Mouse (Mus musculus): ENCODE data around the gene Itga6.
"Not testable (repeated sequence)": the region's sequence is repeated elsewhere in the genome, so short reads cannot be mapped to it uniquely, and the experiment has no call there.

Gene Itga6

GRCm38 (mm10) chr2:71745610-71746374, at the start of gene Itga6:
TSS of gene Itga6 (plus strand) at chr2:71745616.
- DNase-seq (ENCODE audit: low read depth) = no peak

GRCm38 (mm10) chr2:71696776-71697175, 48.6 kb upstream of the Itga6 start:
- no peak for DNase-seq (ENCODE audit: low read depth)

- no peak for DNase-seq (ENCODE audit: low read depth)
These were observed 47.7 kb upstream of the Itga6 start for GRCm38 (mm10) chr2:71697408-71698336.

- DNase-seq (ENCODE audit: low read depth) = no peak
These were observed 47.0 kb upstream of the Itga6 start for GRCm38 (mm10) chr2:71698366-71698765.

- no peak for DNase-seq (ENCODE audit: low read depth)
These were observed 46.5 kb upstream of the Itga6 start for GRCm38 (mm10) chr2:71698942-71699341.

- no peak for DNase-seq (ENCODE audit: low read depth)
These were observed 44.1 kb upstream of the Itga6 start for GRCm38 (mm10) chr2:71701341-71701740.

GRCm38 (mm10) chr2:71704309-71704708, 41.1 kb upstream of the Itga6 start:
- no peak for DNase-seq (ENCODE audit: low read depth)

GRCm38 (mm10) chr2:71708886-71709285, 36.5 kb upstream of the Itga6 start:
- DNase-seq (ENCODE audit: low read depth) = no peak

- DNase-seq (ENCODE audit: low read depth) = no peak
These were observed 33.8 kb upstream of the Itga6 start for GRCm38 (mm10) chr2:71711640-71712039.

- DNase-seq (ENCODE audit: low read depth) = no peak
These were observed 31.0 kb upstream of the Itga6 start for GRCm38 (mm10) chr2:71714416-71714815.

GRCm38 (mm10) chr2:71719005-71719386, 26.4 kb upstream of the Itga6 start:
- no peak for DNase-seq (ENCODE audit: low read depth)

GRCm38 (mm10) chr2:71719387-71720034, 25.9 kb upstream of the Itga6 start:
- DNase-seq (ENCODE audit: low read depth) = no peak

GRCm38 (mm10) chr2:71720556-71720955, 24.9 kb upstream of the Itga6 start:
- DNase-seq (ENCODE audit: low read depth) = not testable (repeated sequence)

- DNase-seq (ENCODE audit: low read depth) = no peak
These were observed 22.5 kb upstream of the Itga6 start for GRCm38 (mm10) chr2:71722913-71723312.

GRCm38 (mm10) chr2:71723623-71724022, 21.8 kb upstream of the Itga6 start:
- DNase-seq (ENCODE audit: low read depth) = no peak

- no peak for DNase-seq (ENCODE audit: low read depth)
These were observed 21.4 kb upstream of the Itga6 start for GRCm38 (mm10) chr2:71724028-71724427.

GRCm38 (mm10) chr2:71725446-71725845, 20.0 kb upstream of the Itga6 start:
- no peak for DNase-seq (ENCODE audit: low read depth)

- no peak for DNase-seq (ENCODE audit: low read depth)
These were observed 18.3 kb upstream of the Itga6 start for GRCm38 (mm10) chr2:71726883-71727676.

GRCm38 (mm10) chr2:71728341-71728740, 17.1 kb upstream of the Itga6 start:
- no peak for DNase-seq (ENCODE audit: low read depth)

- DNase-seq (ENCODE audit: low read depth) = no peak
These were observed 16.6 kb upstream of the Itga6 start for GRCm38 (mm10) chr2:71728796-71729195.
